Comparison of ENCODE assay signal across 8 mouse cellular contexts in genomic region chr6:49213581-49214085, GRCm38 (mm10). TPM values are rescaled to one million over a fixed set of nuclear protein-coding genes. Genes with fewer than 3 reads are reported as not detected.
DNase-seq lines count a peak whose midpoint lies in the region; ATAC-seq and TF ChIP-seq lines count a peak whose summit lies in the region.

No protein-coding gene starts in this region.

- peak overlapping the region; percentile 94 for H3K9ac ChIP-seq in lung, embryonic 15.5 days
- H3K9ac ChIP-seq in heart, embryonic 13.5 days, result peak overlapping the region; percentile 99
- peak overlapping the region; percentile 98 for H3K9ac ChIP-seq in limb, embryonic 11.5 days (ENCODE audit: low read length)

- peak overlapping the region; percentile 95 for H3K4me3 ChIP-seq in lung, embryonic 15.5 days
- H3K4me3 ChIP-seq in bone marrow, adult 2 months (replicated peaks; ENCODE audit: control insufficient read depth, low read depth, low read length), result peak overlapping the region; percentile 5
- H3K4me3 ChIP-seq in heart, embryonic 13.5 days, result peak overlapping the region; percentile 99
- peak overlapping the region; percentile 91 for H3K4me3 ChIP-seq in limb, embryonic 11.5 days (ENCODE audit: low read depth, low read length)

- H3K4me1 ChIP-seq in lung, embryonic 15.5 days, result peaks cover 41% of the 10 kb centered on the region
- H3K4me1 ChIP-seq in bone marrow, adult 2 months (ENCODE audit: control insufficient read depth, insufficient read depth, low read length), result no peaks in the 10 kb centered on the region; the same call in 1 of the 2 replicates
- peaks cover 50% of the 10 kb centered on the region for H3K4me1 ChIP-seq in heart, embryonic 13.5 days
- peaks cover 20% of the 10 kb centered on the region; the same call in 1 of the 2 replicates for H3K4me1 ChIP-seq in limb, embryonic 11.5 days (ENCODE audit: control insufficient read depth, insufficient read depth, low read length)

- whole genome bisulfite sequencing in lung, embryonic 15.5 days, result under 1% methylated on average over 50 of the region's 50 CpGs
- WGBS in bone marrow, adult 2 months, result 1% methylated on average over 45 of the region's 50 CpGs
- WGBS in heart, embryonic 13.5 days, result under 1% methylated on average over 45 of the region's 50 CpGs
- WGBS in limb, embryonic 11.5 days, result under 1% methylated on average over 50 of the region's 50 CpGs

- no peak for ATAC-seq in lung, embryonic 15.5 days (ENCODE audit: borderline replicate concordance, extremely low read depth, low FRiP score, low TSS enrichment)
- ATAC-seq in heart, embryonic 13.5 days (ENCODE audit: extremely low read depth, insufficient number of reproducible peaks, low FRiP score, low TSS enrichment), result no peak
- ATAC-seq in limb, embryonic 11.5 days (ENCODE audit: insufficient number of reproducible peaks, low FRiP score, low TSS enrichment, low read depth), result no peak

- H3K9me3 ChIP-seq in lung, embryonic 15.5 days, result no peaks in the 10 kb centered on the region
- no peaks in the 10 kb centered on the region for H3K9me3 ChIP-seq in heart, embryonic 13.5 days
- no peaks in the 10 kb centered on the region for H3K9me3 ChIP-seq in limb, embryonic 11.5 days (ENCODE audit: control insufficient read depth, low read length)

- no peak for DNase-seq in lung, postnatal 25 days (ENCODE audit: low spot score)
- peak; percentile 58 for DNase-seq in limb, embryonic 11.5 days (ENCODE audit: low spot score)
- peak; percentile 48 for DNase-seq in naive thymus-derived CD4-positive, alpha-beta T cell, adult 2 months (ENCODE audit: low read depth)
- DNase-seq in thymus, postnatal 4 days, result peak; percentile 73
- DNase-seq in cerebellum, adult 11 months, result no peak

- no peaks in the 10 kb centered on the region for H3K36me3 ChIP-seq in lung, embryonic 15.5 days
- H3K36me3 ChIP-seq in heart, embryonic 13.5 days, result no peaks in the 10 kb centered on the region
- H3K36me3 ChIP-seq in limb, embryonic 11.5 days (ENCODE audit: control insufficient read depth, insufficient read depth, low read length), result no peaks in the 10 kb centered on the region

- H3K27ac ChIP-seq in lung, embryonic 15.5 days, result peak overlapping the region; percentile 98
- H3K27ac ChIP-seq in bone marrow, adult 2 months (ENCODE audit: control insufficient read depth, insufficient read depth, low read depth, low read length, poor library complexity), result no peak overlapping the region; the same call in 1 of the 2 replicates
- peak overlapping the region; percentile 99 for H3K27ac ChIP-seq in heart, embryonic 13.5 days (replicated peaks)
- H3K27ac ChIP-seq in limb, embryonic 11.5 days (replicated peaks; ENCODE audit: low read depth, low read length), result peak overlapping the region; percentile 99

- no peaks in the 10 kb centered on the region for H3K27me3 ChIP-seq in lung, embryonic 15.5 days
- no peaks in the 10 kb centered on the region for H3K27me3 ChIP-seq in heart, embryonic 13.5 days (replicated peaks)
- H3K27me3 ChIP-seq in limb, embryonic 11.5 days (ENCODE audit: control insufficient read depth, insufficient read depth, low read length), result no peaks in the 10 kb centered on the region

- TF ChIP-seq POLR2A in bone marrow, adult 2 months (IDR thresholded peaks at IDR 0.05; ENCODE audit: borderline replicate concordance, control insufficient read depth, low read depth, low read length), result no peak

- peak overlapping the region; percentile 91 for H3K4me2 ChIP-seq in lung, embryonic 15.5 days
- peak overlapping the region; percentile 92 for H3K4me2 ChIP-seq in heart, embryonic 13.5 days
- peak overlapping the region; percentile 64 for H3K4me2 ChIP-seq in limb, embryonic 11.5 days (ENCODE audit: low read depth, severe bottlenecking)

- no peak for TF ChIP-seq CTCF in bone marrow, adult 2 months (IDR thresholded peaks at IDR 0.05; ENCODE audit: control insufficient read depth, insufficient read depth, low read length)

RNA-seq across cellular contexts. Expression of gene Igf2bp3, which starts 1.1 kb away (rescaled TPM):
- polyA plus RNA-seq in lung, embryonic 15.5 days (2015; fragmentation: Nextera tagmentation; extraction: Ambion mirVana), result 46.5 and 50.5 TPM in 2 replicates
- polyA plus RNA-seq in bone marrow, adult 2 months (2011; ENCODE audit: insufficient read depth, insufficient read length, low replicate concordance, missing spikeins), result 0.31 and 2.7 TPM in 2 replicates
- polyA plus RNA-seq in heart, embryonic 13.5 days (2015; fragmentation: Nextera tagmentation; extraction: Ambion mirVana), result 39.2 and 44.0 TPM in 2 replicates
- polyA plus RNA-seq in limb, embryonic 11.5 days (2014; fragmentation: Nextera tagmentation; extraction: Ambion mirVana), result 140 and 155 TPM in 2 replicates

RNA-seq across cellular contexts. Expression of gene Tra2a, which starts 50.2 kb away (rescaled TPM):
- polyA plus RNA-seq in lung, embryonic 15.5 days (2015; fragmentation: Nextera tagmentation; extraction: Ambion mirVana), result 113 TPM in 2 replicates
- 138 and 166 TPM in 2 replicates for polyA plus RNA-seq in bone marrow, adult 2 months (2011; ENCODE audit: insufficient read depth, insufficient read length, low replicate concordance, missing spikeins)
- polyA plus RNA-seq in heart, embryonic 13.5 days (2015; fragmentation: Nextera tagmentation; extraction: Ambion mirVana), result 57.7 and 67.6 TPM in 2 replicates
- polyA plus RNA-seq in limb, embryonic 11.5 days (2014; fragmentation: Nextera tagmentation; extraction: Ambion mirVana), result 64.2 and 75.1 TPM in 2 replicates

Comparison
In these comparisons a context has a peak if more than half of its experiments do, and no peak if none do; other contexts are left out.
1. H3K4me3 ChIP-seq: peak in every context shown above with its lines; median percentile 99 in heart, embryonic 13.5 days; 95 in lung, embryonic 15.5 days; 91 in limb, embryonic 11.5 days; 5 in bone marrow, adult 2 months.
2. DNase-seq: peak in limb, embryonic 11.5 days (single experiment), naive thymus-derived CD4-positive, alpha-beta T cell, adult 2 months (single experiment) and thymus, postnatal 4 days (single experiment); none in lung, postnatal 25 days (single experiment) and cerebellum, adult 11 months (single experiment).
3. RNA of gene Igf2bp3, which starts 1.1 kb away (polyA plus RNA-seq): 140 to 155 TPM in limb, embryonic 11.5 days, 46.5 to 50.5 TPM in lung, embryonic 15.5 days and 39.2 to 44.0 TPM in heart, embryonic 13.5 days; 0.31 to 2.7 TPM in bone marrow, adult 2 months; every median in the first group is over 10 times any median in the second.
4. Peak in every context shown above with its lines, with median percentiles within 50 percentile points of each other: H3K4me2 ChIP-seq and H3K9ac ChIP-seq.